Mouse (Mus musculus) embryonic facial prominence, embryonic 11.5 days (tissue): Measurements from ENCODE around the gene Phkb. TPM values are rescaled to one million over a fixed set of nuclear protein-coding genes. Genes with fewer than 3 reads are reported as not detected.
"Not testable (repeated sequence)": the region's sequence is repeated elsewhere in the genome, so short reads cannot be mapped to it uniquely, and the experiment has no call there.

Source experiments
- ATAC-seq: fragments of 200-750 bp; cut with Nextera tagmentation; replicated peaks from 2 replicates; pipeline ENCODE4 v1.8.0; 2017; ENCODE audit warnings: low read depth; ENCODE audit not compliant: insufficient number of reproducible peaks, low FRiP score, low TSS enrichment
- DNase-seq: peaks from one replicate; pipeline ENCODE4 v3.0.0-alpha.2; 2015; ENCODE audit warnings: low spot score
- H3K27ac ChIP-seq: fragments of 300-500 bp; sonication (generic); replicated peaks from 2 replicates; pipeline ENCODE4 v1.5.1; 2014; ENCODE audit warnings: mild to moderate bottlenecking, low read depth, low read length, control low read depth
- H3K27me3 ChIP-seq: fragments of 300-500 bp; sonication (generic); 2 replicates; pipeline ENCODE4 v1.6.1; 2014; ENCODE audit warnings: mild to moderate bottlenecking, low read length, moderate library complexity, mixed read lengths; ENCODE audit not compliant: control insufficient read depth, insufficient read depth
- H3K36me3 ChIP-seq: fragments of 300-500 bp; sonication (generic); replicated peaks from 2 replicates; pipeline ENCODE4 v1.6.1; 2014; ENCODE audit warnings: low read depth, mild to moderate bottlenecking, low read length, moderate library complexity, mixed read lengths; ENCODE audit not compliant: control insufficient read depth, insufficient read depth
- H3K4me1 ChIP-seq: fragments of 300-500 bp; sonication (generic); 2 replicates; pipeline ENCODE4 v1.6.1; 2014; ENCODE audit warnings: low read length, mixed read lengths; ENCODE audit not compliant: control insufficient read depth, insufficient read depth
- H3K4me2 ChIP-seq: fragments of 300-500 bp; sonication (generic); 2 replicates; pipeline ENCODE4 v1.6.1; 2014; ENCODE audit warnings: low read depth, mild to moderate bottlenecking, control low read depth, low read length, moderate library complexity
- H3K4me3 ChIP-seq: fragments of 300-500 bp; sonication (generic); 2 replicates; pipeline ENCODE4 v1.5.1; 2014; ENCODE audit warnings: low read depth, low read length, control low read depth
- H3K9ac ChIP-seq: fragments of 300-500 bp; sonication (generic); replicated peaks from 2 replicates; pipeline ENCODE4 v1.6.1; 2014; ENCODE audit warnings: mild to moderate bottlenecking, control low read depth, low read length
- H3K9me3 ChIP-seq: fragments of 300-500 bp; sonication (generic); replicated peaks from 2 replicates; pipeline ENCODE4 v1.6.1; 2016; ENCODE audit warnings: mild to moderate bottlenecking, low read length, inconsistent platforms, mixed read lengths; ENCODE audit not compliant: control insufficient read depth
- WGBS: fragments of 180-500 bp; shearing (Covaris S2); extraction: QIAGEN DNeasy Blood & Tissue Kit; methylation state at CpG from one replicate; pipeline ENCODE4 v1.1.7; 2014; 5-methylcytosine and 5-hydroxymethylcytosine counted together
- polyA plus RNA-seq: library from polyadenylated mRNA; unstranded; fragments of >200 nt; fragmentation: Nextera tagmentation; extraction: Ambion mirVana; gene quantifications from 2 replicates; pipeline ENCODE4 v1.2.1, GENCODE M21; 2014

Phkb gene
- polyA plus RNA-seq, result 50.0 and 50.6 TPM in 2 replicates

DNA sequence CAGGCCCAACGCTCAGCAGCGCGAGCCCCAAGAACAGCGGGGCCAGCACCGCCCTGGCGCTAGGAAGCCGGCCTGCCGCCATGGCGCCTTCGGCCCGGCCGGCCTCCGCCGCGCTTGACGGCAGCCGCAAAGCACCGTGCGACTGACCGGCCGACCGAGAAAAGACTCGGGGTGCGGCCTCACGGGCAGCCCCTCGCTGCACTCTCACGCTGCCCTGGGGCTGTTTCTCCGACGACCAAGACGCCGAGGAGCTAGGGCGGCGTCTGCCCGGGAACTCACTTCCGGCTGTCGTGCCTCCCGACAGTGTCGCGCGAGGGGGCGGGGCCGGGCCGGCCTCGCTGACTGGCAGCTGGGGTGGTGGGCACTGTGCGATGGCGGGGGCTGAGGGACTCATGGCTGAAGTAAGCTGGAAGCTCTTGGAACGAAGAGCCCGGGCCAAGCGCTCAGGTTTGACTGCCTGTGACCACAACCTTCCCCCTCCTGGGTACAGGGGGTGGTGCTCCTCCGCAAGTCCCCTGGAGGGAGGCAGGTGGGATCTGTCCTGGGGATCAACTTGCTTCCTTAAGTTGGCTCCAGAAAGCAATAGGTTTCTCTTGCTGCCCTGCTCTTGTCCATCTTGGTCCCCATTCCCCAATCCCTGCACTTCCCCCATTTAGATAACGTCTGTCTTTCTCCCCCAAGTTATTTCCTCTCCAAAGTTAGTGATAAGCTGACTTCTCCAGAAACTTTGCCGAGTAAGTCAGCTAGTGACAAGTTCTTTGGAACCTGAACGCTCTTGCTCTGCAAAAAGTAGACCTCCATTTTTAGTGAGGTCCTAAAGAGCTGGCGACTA is at the start of gene Phkb, which contains the start of gene Itfg1:
TSS of gene Phkb (plus strand) at position 303 of the 832 bp plus-strand sequence.
TSS of gene Itfg1 (minus strand) at position 265 of the 832 bp plus-strand sequence.
- no peaks in the 10 kb centered on the region for H3K4me1 ChIP-seq
- WGBS, result under 1% methylated on average over 52 of the region's 54 CpGs
- ATAC-seq, result peak; percentile 98
- no peaks in the 10 kb centered on the region for H3K36me3 ChIP-seq
- peak within 1 kb of the TSS; percentile 86 for H3K9ac ChIP-seq
- H3K27me3 ChIP-seq, result no peaks in the 10 kb centered on the region
- DNase-seq, result peak; percentile 92
- H3K4me3 ChIP-seq, result peak within 1 kb of the TSS; percentile 72
- H3K27ac ChIP-seq, result peak within 1 kb of the TSS; percentile 82
- no peaks in the 10 kb centered on the region for H3K9me3 ChIP-seq
- peak within 1 kb of the TSS; percentile 57 for H3K4me2 ChIP-seq

DNA sequence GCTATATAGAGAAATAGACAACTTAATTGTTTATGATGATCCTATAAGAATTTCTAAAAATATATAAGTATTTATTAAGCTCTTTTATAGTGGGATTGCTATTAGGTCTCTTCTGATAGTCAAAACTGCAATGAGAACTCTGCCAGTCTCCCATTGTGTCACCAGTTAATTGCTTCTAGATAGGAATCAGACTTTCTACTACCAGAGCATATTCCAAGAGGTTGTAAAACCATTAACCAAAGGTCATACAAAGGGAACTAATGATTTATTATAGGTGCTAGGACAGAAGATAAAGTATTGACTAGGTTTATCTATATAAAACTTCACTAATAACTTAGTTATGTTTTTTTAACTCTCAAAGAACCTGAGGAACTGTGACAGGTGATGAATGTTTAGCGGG is 44.4 kb upstream of the Phkb start:
- not testable (repeated sequence) for H3K9ac ChIP-seq, H3K4me3 ChIP-seq, ATAC-seq, H3K36me3 ChIP-seq, H3K4me1 ChIP-seq, H3K9me3 ChIP-seq, H3K27me3 ChIP-seq, H3K27ac ChIP-seq, H3K4me2 ChIP-seq, DNase-seq
- 98% methylated on average over 1 of the region's 1 CpGs for WGBS

DNA sequence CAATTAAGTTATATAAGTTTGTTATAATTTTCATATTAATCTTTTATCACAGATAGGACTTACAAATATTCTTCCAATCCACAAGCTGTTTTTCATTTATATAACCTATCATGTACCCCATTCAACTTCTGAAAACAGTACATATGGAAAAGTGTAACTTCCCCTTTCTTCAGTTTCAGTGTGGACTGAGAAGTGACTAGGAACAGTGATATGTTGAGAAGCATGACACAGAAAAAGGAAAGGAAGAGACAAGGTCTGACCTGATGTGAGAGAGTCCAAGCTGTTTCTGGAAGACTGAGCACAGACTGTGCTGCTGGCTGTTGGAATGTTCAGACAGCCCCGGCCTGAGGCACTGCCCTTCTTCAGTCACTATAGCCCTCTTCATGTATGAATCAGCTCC is 40.6 kb upstream of the Phkb start:
- H3K4me1 ChIP-seq, result no peaks in the 10 kb centered on the region
- no peak overlapping the region for H3K9ac ChIP-seq
- H3K27ac ChIP-seq, result no peak overlapping the region
- no peaks in the 10 kb centered on the region for H3K36me3 ChIP-seq
- no peak overlapping the region for H3K4me3 ChIP-seq
- no peak overlapping the region for H3K4me2 ChIP-seq
- no peaks in the 10 kb centered on the region for H3K27me3 ChIP-seq
- no peak for ATAC-seq
- H3K9me3 ChIP-seq, result no peaks in the 10 kb centered on the region
- no peak for DNase-seq
- WGBS, result 94% methylated on average over 1 of the region's 1 CpGs

- H3K36me3 ChIP-seq, result no peaks in the 10 kb centered on the region
- H3K4me2 ChIP-seq, result no peak overlapping the region
- ATAC-seq, result no peak
- 82% methylated on average over 1 of the region's 1 CpGs for WGBS
- H3K9ac ChIP-seq, result no peak overlapping the region
- H3K27me3 ChIP-seq, result no peaks in the 10 kb centered on the region
- no peak overlapping the region for H3K4me3 ChIP-seq
- no peak for DNase-seq
- H3K4me1 ChIP-seq, result no peaks in the 10 kb centered on the region
- H3K9me3 ChIP-seq, result no peaks in the 10 kb centered on the region
- H3K27ac ChIP-seq, result no peak overlapping the region
These were observed 39.4 kb upstream of the Phkb start for GRCm38 (mm10) chr8:85801408-85801807.

- no peak for ATAC-seq
These were observed 27.1 kb upstream of the Phkb start for GRCm38 (mm10) chr8:85813621-85814020.

GRCm38 (mm10) chr8:85839916-85840656 is 673 bp upstream of the Phkb start:
- H3K9me3 ChIP-seq, result no peaks in the 10 kb centered on the region
- H3K4me1 ChIP-seq, result no peaks in the 10 kb centered on the region
- 2% methylated on average over 18 of the region's 21 CpGs for WGBS
- peak overlapping the region; percentile 82 for H3K27ac ChIP-seq
- DNase-seq, result no peak
- H3K36me3 ChIP-seq, result no peaks in the 10 kb centered on the region
- no peaks in the 10 kb centered on the region for H3K27me3 ChIP-seq
- peak overlapping the region; percentile 86 for H3K9ac ChIP-seq
- peak overlapping the region; percentile 41 for H3K4me2 ChIP-seq
- peak overlapping the region; percentile 72 for H3K4me3 ChIP-seq
- ATAC-seq, result no peak

More at GRCm38 (mm10) chr8:85813621-85814020, 27.1 kb upstream of the Phkb start:
- H3K36me3 ChIP-seq, result no peaks in the 10 kb centered on the region
- H3K4me1 ChIP-seq, result no peaks in the 10 kb centered on the region
- no peak overlapping the region for H3K27ac ChIP-seq
- H3K9ac ChIP-seq, result no peak overlapping the region
- DNase-seq, result no peak
- no peak overlapping the region for H3K4me2 ChIP-seq
- H3K9me3 ChIP-seq, result no peaks in the 10 kb centered on the region
- H3K4me3 ChIP-seq, result no peak overlapping the region
- no peaks in the 10 kb centered on the region for H3K27me3 ChIP-seq

GRCm38 (mm10) chr8:85841489-85841795 is 683 bp downstream of the Phkb start:
- H3K36me3 ChIP-seq, result no peaks in the 10 kb centered on the region
- WGBS, result 13% methylated on average over 4 of the region's 4 CpGs

DNA sequence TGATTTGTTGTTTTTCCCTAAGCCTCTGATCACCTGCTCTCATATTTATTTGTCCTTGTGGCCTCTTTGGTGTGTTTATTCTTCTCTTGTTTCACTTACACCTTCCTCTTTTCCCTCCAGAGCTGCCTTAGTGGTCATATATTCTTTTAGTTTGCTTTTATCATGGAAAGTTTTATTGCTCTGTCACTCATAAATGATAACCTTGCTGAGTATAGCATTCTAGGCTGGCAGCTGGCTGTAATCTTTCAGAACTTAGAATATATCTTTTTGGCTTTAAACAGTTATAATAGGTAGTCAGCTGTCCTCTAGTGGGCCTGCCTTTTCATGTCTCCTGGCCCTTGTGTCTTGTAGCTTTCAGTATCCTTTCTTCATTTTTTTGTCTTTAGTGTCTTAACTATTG is 5.1 kb downstream of the Phkb start:
- ATAC-seq (no peak), DNase-seq (no peak)
- Histone ChIP-seq H3K36me3 (no peaks in the 10 kb centered on the region), H3K4me2 (no peak overlapping the region), H3K9me3 (no peaks in the 10 kb centered on the region), H3K4me1 (no peaks in the 10 kb centered on the region), H3K27ac (no peak overlapping the region), H3K4me3 (no peak overlapping the region), H3K27me3 (no peaks in the 10 kb centered on the region), H3K9ac (no peak overlapping the region)

More at GRCm38 (mm10) chr8:85841489-85841795, 683 bp downstream of the Phkb start:
- no peaks in the 10 kb centered on the region for H3K9me3 ChIP-seq
- peak overlapping the region; percentile 86 for H3K9ac ChIP-seq
- H3K4me3 ChIP-seq, result peak overlapping the region; percentile 72
- DNase-seq (no peak), ATAC-seq (no peak)
- H3K27me3 ChIP-seq, result no peaks in the 10 kb centered on the region
- no peaks in the 10 kb centered on the region for H3K4me1 ChIP-seq
- H3K27ac ChIP-seq, result peak overlapping the region; percentile 20; the same call in 1 of the 2 replicates
- peak overlapping the region; percentile 57 for H3K4me2 ChIP-seq
